Mouse (Mus musculus): ENCODE measurements at regions not wholly inside any gene's neighbourhood (a gene's known extent, or its start where the extent isn't known, plus 50 kb on each side); places are given as distances from the start of the nearest gene placed in this dataset.

GRCm38 (mm10) chr16:51169294-51169693, 578.3 kb upstream of the Ccdc54 start:
- DNase-seq (ENCODE audit: low read depth, low spot score), result peak; percentile 14

- no peak for DNase-seq (ENCODE audit: low read depth, low spot score)
Observed at GRCm38 (mm10) chr16:51160768-51161167, 569.8 kb upstream of the Ccdc54 start.

- DNase-seq (ENCODE audit: low read depth, low spot score), result no peak
Observed at GRCm38 (mm10) chr16:51138575-51138974, 547.6 kb upstream of the Ccdc54 start.

GRCm38 (mm10) chr16:51119835-51120234, 528.9 kb upstream of the Ccdc54 start:
- no peak for DNase-seq (ENCODE audit: low read depth, low spot score)

GRCm38 (mm10) chr16:51118365-51118764, 527.4 kb upstream of the Ccdc54 start:
- DNase-seq (ENCODE audit: low read depth, low spot score), result no peak

- no peak for DNase-seq (ENCODE audit: low read depth, low spot score)
Observed at GRCm38 (mm10) chr16:51117836-51118235, 526.9 kb upstream of the Ccdc54 start.

GRCm38 (mm10) chr16:51109864-51110263, 518.9 kb upstream of the Ccdc54 start:
- no peak for DNase-seq (ENCODE audit: low read depth, low spot score)

GRCm38 (mm10) chr16:51107421-51107820, 516.5 kb upstream of the Ccdc54 start:
- no peak for DNase-seq (ENCODE audit: low read depth, low spot score)

- DNase-seq (ENCODE audit: low read depth, low spot score), result no peak
Observed at GRCm38 (mm10) chr16:51086556-51086955, 495.6 kb upstream of the Ccdc54 start.

- no peak for DNase-seq (ENCODE audit: low read depth, low spot score)
Observed at GRCm38 (mm10) chr16:51080146-51080545, 489.2 kb upstream of the Ccdc54 start.

- DNase-seq (ENCODE audit: low read depth, low spot score), result no peak
Observed at GRCm38 (mm10) chr16:51048650-51049049, 457.7 kb upstream of the Ccdc54 start.

- DNase-seq (ENCODE audit: low read depth, low spot score), result no peak
Observed at GRCm38 (mm10) chr16:51048169-51048568, 457.2 kb upstream of the Ccdc54 start.

- no peak for DNase-seq (ENCODE audit: low read depth, low spot score)
Observed at GRCm38 (mm10) chr16:51041311-51041710, 450.4 kb upstream of the Ccdc54 start.

- no peak for DNase-seq (ENCODE audit: low read depth, low spot score)
Observed at GRCm38 (mm10) chr16:51002876-51003275, 411.9 kb upstream of the Ccdc54 start.

- no peak for DNase-seq (ENCODE audit: low read depth, low spot score)
Observed at GRCm38 (mm10) chr16:50964395-50964794, 373.4 kb upstream of the Ccdc54 start.

- peak; percentile 61 for DNase-seq (ENCODE audit: low read depth, low spot score)
Observed at GRCm38 (mm10) chr16:50944091-50944490, 353.1 kb upstream of the Ccdc54 start.

- DNase-seq (ENCODE audit: low read depth, low spot score), result peak; percentile 74
Observed at GRCm38 (mm10) chr16:50943581-50943980, 352.6 kb upstream of the Ccdc54 start.

GRCm38 (mm10) chr16:50942291-50942690, 351.3 kb upstream of the Ccdc54 start:
- no peak for DNase-seq (ENCODE audit: low read depth, low spot score)

GRCm38 (mm10) chr16:50939316-50939715, 348.4 kb upstream of the Ccdc54 start:
- DNase-seq (ENCODE audit: low read depth, low spot score), result peak; percentile 69

- DNase-seq (ENCODE audit: low read depth, low spot score), result no peak
Observed at GRCm38 (mm10) chr16:50907732-50908131, 316.8 kb upstream of the Ccdc54 start.

GRCm38 (mm10) chr16:50899151-50899550, 308.2 kb upstream of the Ccdc54 start:
- DNase-seq (ENCODE audit: low read depth, low spot score), result no peak

GRCm38 (mm10) chr16:50877926-50878325, 287.0 kb upstream of the Ccdc54 start:
- DNase-seq (ENCODE audit: low read depth, low spot score), result no peak

- DNase-seq (ENCODE audit: low read depth, low spot score), result no peak
Observed at GRCm38 (mm10) chr16:50871318-50871717, 280.4 kb upstream of the Ccdc54 start.

- no peak for DNase-seq (ENCODE audit: low read depth, low spot score)
Observed at GRCm38 (mm10) chr16:50863565-50863964, 272.6 kb upstream of the Ccdc54 start.

All from R1 (cell line).